Mouse (Mus musculus): ENCODE results near the gene Vat1l.

Vat1l gene

GRCm38 (mm10) chr8:114205221-114205901 is at the start of gene Vat1l:
Vat1l (plus strand) TSS chr8:114205612.
- no peak for DNase-seq (ENCODE audit: low spot score)

GRCm38 (mm10) chr8:114158586-114158985 is 46.8 kb upstream of the Vat1l start:
- DNase-seq (ENCODE audit: low spot score) = no peak

- no peak for DNase-seq (ENCODE audit: low spot score)
Measured at GRCm38 (mm10) chr8:114159666-114160065, 45.7 kb upstream of the Vat1l start.

GRCm38 (mm10) chr8:114163871-114164270 is 41.5 kb upstream of the Vat1l start:
- DNase-seq (ENCODE audit: low spot score) = no peak

- no peak for DNase-seq (ENCODE audit: low spot score)
Measured at GRCm38 (mm10) chr8:114164444-114165096, 40.8 kb upstream of the Vat1l start.

GRCm38 (mm10) chr8:114165741-114166140 is 39.7 kb upstream of the Vat1l start:
- no peak for DNase-seq (ENCODE audit: low spot score)

GRCm38 (mm10) chr8:114176721-114177120 is 28.7 kb upstream of the Vat1l start:
- DNase-seq (ENCODE audit: low spot score) = no peak

- DNase-seq (ENCODE audit: low spot score) = no peak
Measured at GRCm38 (mm10) chr8:114193334-114193733, 12.1 kb upstream of the Vat1l start.

GRCm38 (mm10) chr8:114198990-114199389 is 6.4 kb upstream of the Vat1l start:
- DNase-seq (ENCODE audit: low spot score) = no peak

GRCm38 (mm10) chr8:114206421-114206983 is 1.1 kb downstream of the Vat1l start:
- DNase-seq (ENCODE audit: low spot score) = no peak

GRCm38 (mm10) chr8:114207026-114207425 is 1.6 kb downstream of the Vat1l start:
- no peak for DNase-seq (ENCODE audit: low spot score)

- DNase-seq (ENCODE audit: low spot score) = no peak
Measured at GRCm38 (mm10) chr8:114220779-114221178, 15.4 kb downstream of the Vat1l start.

GRCm38 (mm10) chr8:114222001-114222400 is 16.6 kb downstream of the Vat1l start:
- no peak for DNase-seq (ENCODE audit: low spot score)

GRCm38 (mm10) chr8:114224001-114224400 is 18.6 kb downstream of the Vat1l start:
- no peak for DNase-seq (ENCODE audit: low spot score)

GRCm38 (mm10) chr8:114251321-114252065 is 46.1 kb downstream of the Vat1l start:
- no peak for DNase-seq (ENCODE audit: low spot score)

GRCm38 (mm10) chr8:114258685-114259084 is 53.3 kb downstream of the Vat1l start:
- DNase-seq (ENCODE audit: low spot score) = no peak

- DNase-seq (ENCODE audit: low spot score) = no peak
Measured at GRCm38 (mm10) chr8:114259713-114260355, 54.4 kb downstream of the Vat1l start.

- no peak for DNase-seq (ENCODE audit: low spot score)
Measured at GRCm38 (mm10) chr8:114262331-114262730, 56.9 kb downstream of the Vat1l start.

GRCm38 (mm10) chr8:114274558-114274957 is 69.1 kb downstream of the Vat1l start:
- no peak for DNase-seq (ENCODE audit: low spot score)

- no peak for DNase-seq (ENCODE audit: low spot score)
Measured at GRCm38 (mm10) chr8:114281101-114281500, 75.7 kb downstream of the Vat1l start.

- peak; percentile 1 for DNase-seq (ENCODE audit: low spot score)
Measured at GRCm38 (mm10) chr8:114294889-114295748, 89.7 kb downstream of the Vat1l start.
